Mouse (Mus musculus) heart, embryonic 15.5 days (tissue): Measurements from ENCODE around the gene Igsf8. TPM values are rescaled to one million over a fixed set of nuclear protein-coding genes. Genes with fewer than 3 reads are reported as not detected.
A peak's percentile ranks its signal among the peaks of the same experiment; 100 is the strongest.

Experiments
- ATAC-seq: fragments of 200-750 bp; cut with Nextera tagmentation; replicated peaks from 2 replicates; pipeline ENCODE4 v1.8.0; 2017; ENCODE audit warnings: low read depth, moderate TSS enrichment; ENCODE audit not compliant: insufficient number of reproducible peaks, insufficient read depth, low FRiP score
- H3K27ac ChIP-seq: fragments of 300-500 bp; sonication (generic); 2 replicates; pipeline ENCODE4 v1.5.1; 2015; ENCODE audit warnings: mild to moderate bottlenecking, inconsistent platforms
- H3K27me3 ChIP-seq: fragments of 300-500 bp; sonication (generic); 2 replicates; pipeline ENCODE4 v1.6.1; 2015; ENCODE audit warnings: inconsistent platforms
- H3K36me3 ChIP-seq: fragments of 300-500 bp; sonication (generic); 2 replicates; pipeline ENCODE4 v1.6.1; 2015; ENCODE audit warnings: mild to moderate bottlenecking, inconsistent platforms
- H3K4me1 ChIP-seq: fragments of 300-500 bp; sonication (generic); replicated peaks from 2 replicates; pipeline ENCODE4 v1.6.1; 2015; ENCODE audit warnings: inconsistent platforms
- H3K4me2 ChIP-seq: fragments of 300-500 bp; sonication (generic); 2 replicates; pipeline ENCODE4 v1.6.1; 2015; ENCODE audit warnings: inconsistent platforms, mild to moderate bottlenecking, moderate library complexity
- H3K4me3 ChIP-seq: fragments of 300-500 bp; sonication (generic); 2 replicates; pipeline ENCODE4 v1.5.1; 2015; ENCODE audit warnings: mild to moderate bottlenecking, inconsistent platforms
- H3K9ac ChIP-seq: fragments of 300-500 bp; sonication (generic); 2 replicates; pipeline ENCODE4 v1.6.1; 2015; ENCODE audit warnings: mild to moderate bottlenecking, inconsistent platforms
- H3K9me3 ChIP-seq: fragments of 300-500 bp; sonication (generic); replicated peaks from 2 replicates; pipeline ENCODE4 v1.6.1; 2016; ENCODE audit warnings: inconsistent platforms
- WGBS: fragments of 180-500 bp; shearing (Covaris S2); methylation state at CpG from one replicate; pipeline ENCODE4 v1.1.7; 2015; ENCODE audit warnings: mixed read lengths; 5-methylcytosine and 5-hydroxymethylcytosine counted together
- polyA plus RNA-seq: library from polyadenylated mRNA; unstranded; fragments of >200 nt; fragmentation: Nextera tagmentation; extraction: Ambion mirVana; gene quantifications from 2 replicates; pipeline ENCODE4 v1.2.1, GENCODE M21; 2015

The Igsf8 gene
- polyA plus RNA-seq, 1 experiment from 2014 or later: 20.6 TPM

DNA sequence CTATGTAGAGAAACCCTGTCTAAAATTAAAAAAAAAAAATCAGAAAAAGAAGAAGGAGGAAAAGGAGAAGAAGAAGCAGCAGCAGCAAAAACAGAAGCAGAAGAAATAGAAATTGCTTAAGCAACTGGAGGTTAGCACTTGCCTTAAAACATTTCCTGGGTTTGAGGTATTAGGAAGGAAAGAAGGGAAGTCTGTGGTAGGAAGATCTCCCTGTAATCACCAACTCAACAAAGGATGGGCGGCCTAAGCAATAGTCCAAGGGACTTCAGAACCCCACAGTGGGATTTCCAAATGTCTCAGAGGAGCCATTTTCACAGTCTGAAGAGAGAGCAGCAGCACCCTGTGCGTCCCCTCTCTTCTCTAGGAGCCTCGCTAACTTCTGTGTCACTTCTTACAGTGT is 91.0 kb downstream of the Igsf8 start:
- Histone ChIP-seq H3K4me2 (no peak overlapping the region), H3K27me3 (peaks cover 57% of the 10 kb centered on the region), H3K9ac (no peak overlapping the region), H3K4me1 (peaks cover 9% of the 10 kb centered on the region), H3K4me3 (no peak overlapping the region), H3K27ac (no peak overlapping the region), H3K9me3 (no peaks in the 10 kb centered on the region), H3K36me3 (no peaks in the 10 kb centered on the region)
- WGBS: 77% methylated on average over 3 of the region's 3 CpGs
- ATAC-seq: no peak

DNA sequence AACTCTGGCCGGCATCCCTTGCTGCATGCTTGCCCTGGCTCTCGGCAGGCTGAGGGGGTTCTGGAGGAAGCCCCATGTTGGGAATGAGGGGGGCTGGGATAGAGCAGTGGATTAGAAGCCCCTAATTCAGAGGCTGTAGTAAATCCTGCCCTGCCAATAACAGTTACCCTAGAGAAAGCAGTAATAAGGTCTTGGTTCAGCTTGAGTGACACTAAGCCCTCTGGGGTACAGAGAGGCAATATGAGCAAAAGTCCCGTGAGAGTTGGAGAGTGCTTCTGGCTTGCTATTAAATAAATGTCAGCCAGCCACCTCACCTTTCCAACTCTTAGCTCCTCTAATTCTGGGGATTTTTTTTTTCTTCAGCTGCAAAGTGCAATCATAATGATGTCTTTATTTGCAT is 93.9 kb downstream of the Igsf8 start:
- peaks cover 3% of the 10 kb centered on the region for H3K4me1 ChIP-seq
- ATAC-seq: no peak
- WGBS: 48% methylated on average over 3 of the region's 3 CpGs
- peaks cover 35% of the 10 kb centered on the region for H3K27me3 ChIP-seq
- no peak overlapping the region for H3K9ac ChIP-seq
- H3K4me2 ChIP-seq: no peak overlapping the region
- H3K27ac ChIP-seq: no peak overlapping the region
- H3K36me3 ChIP-seq: no peaks in the 10 kb centered on the region
- H3K9me3 ChIP-seq: no peaks in the 10 kb centered on the region
- no peak overlapping the region for H3K4me3 ChIP-seq

DNA sequence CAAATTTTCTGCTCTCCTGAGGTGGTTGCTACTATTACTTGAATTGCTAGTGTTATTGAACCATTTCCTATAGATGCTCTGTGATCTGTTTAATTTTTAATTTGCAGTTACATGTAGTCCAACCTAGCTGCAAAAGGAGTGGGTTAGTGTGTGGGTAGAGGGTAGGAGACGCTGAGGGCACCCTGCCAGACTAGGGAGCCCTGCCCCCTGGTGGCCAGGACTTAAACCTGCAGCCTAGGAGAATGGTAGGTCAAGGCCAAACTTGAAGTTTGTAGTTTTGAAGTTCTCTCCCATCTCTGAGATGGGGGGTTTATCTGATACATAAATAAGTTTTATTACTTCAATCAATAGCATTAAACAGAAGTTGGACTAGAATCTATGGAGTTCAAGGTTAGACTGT is 96.1 kb downstream of the Igsf8 start:
- H3K4me1 ChIP-seq: no peaks in the 10 kb centered on the region
- no peak overlapping the region for H3K4me2 ChIP-seq
- H3K4me3 ChIP-seq: no peak overlapping the region
- H3K9me3 ChIP-seq: no peaks in the 10 kb centered on the region
- 5% methylated on average over 1 of the region's 1 CpGs for WGBS
- H3K36me3 ChIP-seq: no peaks in the 10 kb centered on the region
- no peak overlapping the region for H3K9ac ChIP-seq
- peaks cover 16% of the 10 kb centered on the region for H3K27me3 ChIP-seq
- no peak for ATAC-seq
- no peak overlapping the region for H3K27ac ChIP-seq

DNA sequence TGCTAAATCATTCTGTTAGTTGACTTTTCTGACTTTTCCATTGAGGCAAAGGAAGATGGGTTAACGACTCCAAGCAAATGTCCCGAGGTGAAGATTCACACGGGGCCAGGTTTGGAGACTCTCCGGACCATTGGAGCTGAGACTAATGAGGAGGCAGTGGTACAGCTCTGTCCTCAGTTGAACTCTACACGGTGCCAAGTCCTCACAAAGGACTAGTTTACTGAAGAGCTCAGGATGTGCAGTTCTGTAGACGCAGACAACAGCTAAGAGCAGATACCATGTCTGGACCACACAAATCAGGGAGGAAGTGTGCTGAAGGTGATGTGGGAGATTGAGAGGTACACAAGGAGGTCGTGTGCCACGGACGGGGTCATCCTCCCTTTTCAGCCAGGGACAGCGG is 96.9 kb downstream of the Igsf8 start:
- H3K36me3 ChIP-seq: no peaks in the 10 kb centered on the region
- no peak overlapping the region for H3K4me2 ChIP-seq
- no peak for ATAC-seq
- WGBS: 74% methylated on average over 10 of the region's 10 CpGs
- H3K9ac ChIP-seq: no peak overlapping the region
- no peaks in the 10 kb centered on the region for H3K9me3 ChIP-seq
- peaks cover 12% of the 10 kb centered on the region for H3K27me3 ChIP-seq
- no peaks in the 10 kb centered on the region for H3K4me1 ChIP-seq
- H3K27ac ChIP-seq: no peak overlapping the region
- no peak overlapping the region for H3K4me3 ChIP-seq

DNA sequence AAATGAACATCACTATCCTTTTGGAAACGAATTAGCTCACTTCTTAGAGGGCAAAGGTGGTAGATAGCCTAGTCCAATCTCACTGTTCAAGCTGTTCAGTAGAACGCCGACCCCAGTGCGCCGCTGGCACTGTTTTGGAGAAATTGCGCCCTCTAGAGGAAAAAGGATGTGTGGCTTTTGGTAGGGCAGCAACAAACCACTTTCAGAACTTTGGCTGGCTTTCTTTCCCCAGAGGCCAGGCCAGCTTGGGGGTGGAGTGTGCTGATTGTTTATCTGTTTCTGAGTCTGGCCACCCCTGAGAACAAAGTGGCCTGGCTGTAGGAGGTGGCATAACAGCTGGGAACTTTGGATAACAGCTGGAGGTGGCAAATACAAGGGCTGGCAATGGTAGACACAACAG is 103.2 kb downstream of the Igsf8 start:
- WGBS: 7% methylated on average over 6 of the region's 6 CpGs
- no peak; the same call in 1 of the 2 replicates for ATAC-seq

DNA sequence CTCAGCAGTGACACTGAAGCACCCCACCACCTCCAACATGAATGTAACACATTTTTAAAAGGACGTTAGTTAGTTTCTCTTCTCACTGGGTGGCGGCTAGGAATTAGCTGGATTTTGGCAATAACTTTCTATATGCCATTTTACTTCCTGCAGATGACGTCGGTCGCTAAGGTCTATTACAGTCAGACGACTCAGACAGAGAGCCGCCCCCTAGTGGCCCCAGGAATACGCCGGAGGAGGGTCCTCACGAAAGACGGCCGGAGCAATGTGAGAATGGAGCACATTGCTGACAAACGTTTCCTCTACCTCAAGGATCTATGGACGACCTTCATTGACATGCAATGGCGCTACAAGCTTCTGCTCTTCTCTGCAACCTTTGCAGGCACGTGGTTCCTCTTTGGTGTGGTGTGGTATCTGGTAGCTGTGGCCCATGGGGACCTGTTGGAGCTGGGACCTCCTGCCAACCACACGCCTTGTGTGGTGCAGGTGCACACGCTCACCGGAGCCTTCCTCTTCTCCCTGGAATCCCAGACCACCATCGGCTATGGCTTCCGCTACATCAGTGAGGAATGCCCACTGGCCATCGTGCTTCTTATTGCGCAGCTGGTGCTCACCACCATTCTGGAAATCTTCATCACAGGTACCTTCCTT is 107.5 kb downstream of the Igsf8 start:
- H3K9ac ChIP-seq: no peak overlapping the region
- peak overlapping the region; percentile 15; the same call in 1 of the 2 replicates for H3K4me3 ChIP-seq
- peaks cover 13% of the 10 kb centered on the region for H3K27me3 ChIP-seq
- WGBS: 22% methylated on average over 23 of the region's 23 CpGs
- no peaks in the 10 kb centered on the region for H3K36me3 ChIP-seq
- peaks cover 7% of the 10 kb centered on the region for H3K4me1 ChIP-seq
- ATAC-seq: no peak
- H3K4me2 ChIP-seq: peak overlapping the region; percentile 39
- no peak overlapping the region for H3K27ac ChIP-seq
- no peaks in the 10 kb centered on the region for H3K9me3 ChIP-seq

More for the DNA sequence above, 103.2 kb downstream of the Igsf8 start:
- peaks cover 7% of the 10 kb centered on the region for H3K4me1 ChIP-seq
- H3K36me3 ChIP-seq: no peaks in the 10 kb centered on the region
- no peaks in the 10 kb centered on the region for H3K9me3 ChIP-seq
- H3K9ac ChIP-seq: no peak overlapping the region
- no peak overlapping the region for H3K27ac ChIP-seq
- H3K4me3 ChIP-seq: no peak overlapping the region
- peak overlapping the region; percentile 17; the same call in 1 of the 2 replicates for H3K4me2 ChIP-seq
- H3K27me3 ChIP-seq: peaks cover 8% of the 10 kb centered on the region; the same call in 1 of the 2 replicates

Other genes starting within 250 kb of the Igsf8 start
- 6.7 and 8.5 TPM in 2 replicates for gene Vangl2, start 233.2 kb upstream of the Igsf8 start, polyA plus RNA-seq
- gene Nhlh1, start 204.1 kb upstream of the Igsf8 start, polyA plus RNA-seq: not detected in 2 replicates
- 152 and 186 TPM in 2 replicates for gene Copa, start 179.1 kb upstream of the Igsf8 start, polyA plus RNA-seq
- 91.8 and 117 TPM in 2 replicates for gene Ncstn, start 178.8 kb upstream of the Igsf8 start, polyA plus RNA-seq
- 123 and 124 TPM in 2 replicates for gene Pex19, start 134.9 kb upstream of the Igsf8 start, polyA plus RNA-seq
- gene Dcaf8, start 113.6 kb upstream of the Igsf8 start, polyA plus RNA-seq: 107 and 118 TPM in 2 replicates
- gene Pea15a, start 54.8 kb upstream of the Igsf8 start, polyA plus RNA-seq: 165 and 179 TPM in 2 replicates
- 96.7 and 102 TPM in 2 replicates for gene Casq1, start 41.8 kb upstream of the Igsf8 start, polyA plus RNA-seq
- gene Atp1a4, start 3.2 kb upstream of the Igsf8 start, polyA plus RNA-seq: 0.10 and 0.28 TPM in 2 replicates
- gene Atp1a2, start 36.4 kb downstream of the Igsf8 start, polyA plus RNA-seq: 17.4 and 17.9 TPM in 2 replicates
- gene Kcnj9, start 67.7 kb downstream of the Igsf8 start, polyA plus RNA-seq: not detected in 2 replicates
- gene Kcnj10, start 79.6 kb downstream of the Igsf8 start, polyA plus RNA-seq: 0.03 and 0.06 TPM in 2 replicates
- 3.2 and 3.6 TPM in 2 replicates for gene Pigm, start 114.9 kb downstream of the Igsf8 start, polyA plus RNA-seq
- 0.83 and 1.1 TPM in 2 replicates for gene Slamf9, start 213.7 kb downstream of the Igsf8 start, polyA plus RNA-seq
- gene Igsf9, start 220.1 kb downstream of the Igsf8 start, polyA plus RNA-seq: 2.9 and 7.7 TPM in 2 replicates
- 276 and 327 TPM in 2 replicates for gene Tagln2, start 238.4 kb downstream of the Igsf8 start, polyA plus RNA-seq